Mouse (Mus musculus): ENCODE data around the gene Tnrc18.

Gene Tnrc18

DNA sequence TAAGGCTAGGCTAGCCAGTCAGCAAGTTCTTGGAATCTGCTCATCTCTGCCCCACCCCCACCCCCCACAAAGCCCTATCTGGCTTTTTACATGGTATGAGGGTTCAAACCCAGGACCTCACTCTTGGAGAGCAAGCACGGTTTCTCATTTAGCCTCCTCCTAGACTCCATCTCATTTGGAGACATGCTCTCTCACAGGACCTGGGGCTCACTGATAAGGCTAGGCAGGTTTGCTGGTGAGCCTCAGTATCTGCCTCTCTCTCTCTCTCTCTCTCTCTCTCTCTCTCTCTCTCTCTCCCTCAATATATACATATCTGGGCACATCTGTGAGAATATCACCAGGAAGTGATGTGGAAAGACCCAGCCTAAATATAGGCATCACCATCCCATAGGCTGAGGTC is 138.4 kb downstream of the Tnrc18 start:
- DNase-seq, result no peak

DNA sequence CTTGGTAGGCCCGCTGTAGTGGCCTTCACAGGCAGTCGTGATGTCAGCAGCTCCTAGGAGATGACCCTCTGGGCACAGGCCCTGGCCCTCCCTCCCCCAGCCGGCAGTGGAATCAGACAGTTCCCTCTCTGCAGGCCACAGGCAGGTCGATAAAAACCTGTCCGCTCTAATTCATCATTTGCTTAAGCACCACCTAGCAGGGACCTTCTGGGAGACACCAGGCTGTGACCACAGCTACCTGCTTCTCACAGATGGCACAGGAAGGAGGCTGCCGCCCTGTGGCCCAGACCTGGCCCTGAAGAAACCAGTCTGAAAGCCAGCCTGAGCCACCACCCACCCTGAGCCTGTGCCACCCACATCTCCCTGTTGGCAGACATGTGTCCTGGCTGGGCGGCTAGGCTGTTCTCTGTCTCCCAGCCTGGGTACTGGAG is 139.3 kb downstream of the Tnrc18 start:
- DNase-seq, result no peak
